Comparison of ENCODE assay signal across 10 mouse cellular contexts in genomic region chr8:72131901-72132300, GRCm38 (mm10). TPM values are rescaled to one million over a fixed set of nuclear protein-coding genes. Genes with fewer than 3 reads are reported as not detected.
DNase-seq lines count a peak whose midpoint lies in the region; ATAC-seq lines count a peak whose summit lies in the region.
"Had no signal": no experiment of that assay in that cellular context is flagged by ENCODE, and none has a peak within 500 bp of the region (broad histone marks: within the 10 kb centered on the region; RNA-seq: fewer than 3 reads in every experiment).

No protein-coding gene starts in this region.

- no peak overlapping the region for H3K4me2 ChIP-seq in heart, embryonic 15.5 days
- no peak overlapping the region for H3K4me2 ChIP-seq in neural tube, embryonic 13.5 days
- H3K4me2 ChIP-seq in neural tube, embryonic 15.5 days, result no peak overlapping the region
- H3K4me2 ChIP-seq in embryonic facial prominence, embryonic 14.5 days (ENCODE audit: low read depth, low read length), result no peak overlapping the region
- H3K4me2 ChIP-seq: embryonic facial prominence, embryonic 15.5 days had no signal

- H3K9ac ChIP-seq in heart, embryonic 15.5 days, result no peak overlapping the region
- H3K9ac ChIP-seq in neural tube, embryonic 13.5 days, result no peak overlapping the region
- no peak overlapping the region for H3K9ac ChIP-seq in neural tube, embryonic 15.5 days (replicated peaks)
- no peak overlapping the region for H3K9ac ChIP-seq in embryonic facial prominence, embryonic 14.5 days (ENCODE audit: low read depth, low read length)
- H3K9ac ChIP-seq: embryonic facial prominence, embryonic 15.5 days had no signal

- no peak for DNase-seq in heart, postnatal 25 days (ENCODE audit: low spot score)
- no peak for DNase-seq in embryonic facial prominence, embryonic 14.5 days (ENCODE audit: low spot score)
- DNase-seq in thymus, postnatal 14 days, result peak; percentile 24
- DNase-seq in embryo, embryonic 10 days (ENCODE audit: low spot score), result no peak

- no peaks in the 10 kb centered on the region for H3K27me3 ChIP-seq in heart, embryonic 15.5 days
- H3K27me3 ChIP-seq in neural tube, embryonic 13.5 days, result no peaks in the 10 kb centered on the region
- no peaks in the 10 kb centered on the region for H3K27me3 ChIP-seq in neural tube, embryonic 15.5 days (replicated peaks)
- H3K27me3 ChIP-seq in embryonic facial prominence, embryonic 14.5 days (replicated peaks; ENCODE audit: control insufficient read depth, insufficient read depth, low read length), result no peaks in the 10 kb centered on the region
- H3K27me3 ChIP-seq: embryonic facial prominence, embryonic 15.5 days had no signal

- H3K27ac ChIP-seq in heart, embryonic 15.5 days, result peak overlapping the region; percentile 54
- peak overlapping the region; percentile 33; the same call in 1 of the 2 replicates for H3K27ac ChIP-seq in neural tube, embryonic 13.5 days (replicated peaks)
- H3K27ac ChIP-seq in neural tube, embryonic 15.5 days (replicated peaks), result no peak overlapping the region
- H3K27ac ChIP-seq in embryonic facial prominence, embryonic 14.5 days (replicated peaks; ENCODE audit: low read depth, low read length), result peak overlapping the region; percentile 29; the same call in 1 of the 2 replicates
- H3K27ac ChIP-seq: embryonic facial prominence, embryonic 15.5 days had no signal

- intact Hi-C loops in heart, postnatal 25 days (cut with DNase I), result no loop called here

- H3K36me3 ChIP-seq in heart, embryonic 15.5 days, result no peaks in the 10 kb centered on the region
- H3K36me3 ChIP-seq in neural tube, embryonic 13.5 days, result no peaks in the 10 kb centered on the region
- no peaks in the 10 kb centered on the region for H3K36me3 ChIP-seq in neural tube, embryonic 15.5 days
- no peaks in the 10 kb centered on the region for H3K36me3 ChIP-seq in embryonic facial prominence, embryonic 14.5 days (ENCODE audit: control insufficient read depth, insufficient read depth, low read length)
- H3K36me3 ChIP-seq: embryonic facial prominence, embryonic 15.5 days had no signal

- 76% methylated on average over 2 of the region's 2 CpGs for WGBS in heart, embryonic 15.5 days
- 85% methylated on average over 2 of the region's 2 CpGs for WGBS in neural tube, embryonic 13.5 days
- 82% methylated on average over 2 of the region's 2 CpGs for WGBS in neural tube, embryonic 15.5 days
- WGBS in embryonic facial prominence, embryonic 14.5 days, result 61% methylated on average over 2 of the region's 2 CpGs

- H3K4me3 ChIP-seq in heart, embryonic 15.5 days, result no peak overlapping the region
- no peak overlapping the region for H3K4me3 ChIP-seq in neural tube, embryonic 13.5 days
- H3K4me3 ChIP-seq in neural tube, embryonic 15.5 days (replicated peaks), result no peak overlapping the region
- no peak overlapping the region for H3K4me3 ChIP-seq in embryonic facial prominence, embryonic 14.5 days (ENCODE audit: low read depth, low read length)
- H3K4me3 ChIP-seq: embryonic facial prominence, embryonic 15.5 days had no signal

- peaks cover 29% of the 10 kb centered on the region for H3K4me1 ChIP-seq in heart, embryonic 15.5 days (replicated peaks)
- peaks cover 18% of the 10 kb centered on the region for H3K4me1 ChIP-seq in neural tube, embryonic 13.5 days (replicated peaks)
- peaks cover 11% of the 10 kb centered on the region for H3K4me1 ChIP-seq in neural tube, embryonic 15.5 days
- H3K4me1 ChIP-seq in embryonic facial prominence, embryonic 14.5 days (ENCODE audit: control insufficient read depth, insufficient read depth, low read length), result peaks cover under 1% of the 10 kb centered on the region

- ATAC-seq in heart, embryonic 15.5 days (replicated peaks; ENCODE audit: insufficient number of reproducible peaks, insufficient read depth, low FRiP score, low read depth), result no peak
- no peak for ATAC-seq in neural tube, embryonic 13.5 days (ENCODE audit: low read depth)
- no peak for ATAC-seq in neural tube, embryonic 15.5 days (ENCODE audit: low FRiP score)
- no peak for ATAC-seq in embryonic facial prominence, embryonic 14.5 days (ENCODE audit: low read depth)
- ATAC-seq in frontal cortex, adult (ENCODE audit: low TSS enrichment), result no peak

- no peaks in the 10 kb centered on the region for H3K9me3 ChIP-seq in heart, embryonic 15.5 days (replicated peaks)
- H3K9me3 ChIP-seq in neural tube, embryonic 13.5 days, result no peaks in the 10 kb centered on the region
- no peaks in the 10 kb centered on the region for H3K9me3 ChIP-seq in neural tube, embryonic 15.5 days (replicated peaks)
- H3K9me3 ChIP-seq in embryonic facial prominence, embryonic 14.5 days (ENCODE audit: control insufficient read depth, low read length), result no peaks in the 10 kb centered on the region
- H3K9me3 ChIP-seq: embryonic facial prominence, embryonic 15.5 days had no signal

RNA-seq across cellular contexts. Expression of gene Tpm4, which starts 2.9 kb away (rescaled TPM):
- polyA plus RNA-seq in heart, embryonic 15.5 days (2015; fragmentation: Nextera tagmentation; extraction: Ambion mirVana), result 330 and 373 TPM in 2 replicates
- total RNA-seq in heart, postnatal 25 days (2021), result 100 to 1,000 TPM; 105 to 108 TPM
- 230 and 274 TPM in 2 replicates for polyA plus RNA-seq in neural tube, embryonic 13.5 days (2015; fragmentation: Nextera tagmentation; extraction: Ambion mirVana)
- polyA plus RNA-seq in neural tube, embryonic 15.5 days (2015; fragmentation: Nextera tagmentation; extraction: Ambion mirVana), result 156 and 231 TPM in 2 replicates
- 572 and 613 TPM in 2 replicates for polyA plus RNA-seq in embryonic facial prominence, embryonic 14.5 days (2014; fragmentation: Nextera tagmentation; extraction: Ambion mirVana)

RNA-seq across cellular contexts. Expression of gene Olfr374, which starts 25.1 kb away (rescaled TPM):
- not detected in 2 replicates for polyA plus RNA-seq in heart, embryonic 15.5 days (2015; fragmentation: Nextera tagmentation; extraction: Ambion mirVana)
- not detected for total RNA-seq in heart, postnatal 25 days (2021)
- polyA plus RNA-seq in neural tube, embryonic 13.5 days (2015; fragmentation: Nextera tagmentation; extraction: Ambion mirVana), result not detected in 2 replicates
- 0.03 TPM in 2 replicates for polyA plus RNA-seq in neural tube, embryonic 15.5 days (2015; fragmentation: Nextera tagmentation; extraction: Ambion mirVana)
- polyA plus RNA-seq in embryonic facial prominence, embryonic 14.5 days (2014; fragmentation: Nextera tagmentation; extraction: Ambion mirVana), result 0.03 and 0.17 TPM in 2 replicates

RNA-seq across cellular contexts. Expression of gene Rab8a, which starts 29.1 kb away (rescaled TPM):
- polyA plus RNA-seq in heart, embryonic 15.5 days (2015; fragmentation: Nextera tagmentation; extraction: Ambion mirVana), result 68.4 and 77.8 TPM in 2 replicates
- 10 to 100 TPM; 23.4 to 23.5 TPM for total RNA-seq in heart, postnatal 25 days (2021)
- 109 and 129 TPM in 2 replicates for polyA plus RNA-seq in neural tube, embryonic 13.5 days (2015; fragmentation: Nextera tagmentation; extraction: Ambion mirVana)
- polyA plus RNA-seq in neural tube, embryonic 15.5 days (2015; fragmentation: Nextera tagmentation; extraction: Ambion mirVana), result 76.7 and 96.5 TPM in 2 replicates
- 75.2 and 85.1 TPM in 2 replicates for polyA plus RNA-seq in embryonic facial prominence, embryonic 14.5 days (2014; fragmentation: Nextera tagmentation; extraction: Ambion mirVana)

RNA-seq across cellular contexts. Expression of gene Olfr373, which starts 48.9 kb away (rescaled TPM):
- polyA plus RNA-seq in heart, embryonic 15.5 days (2015; fragmentation: Nextera tagmentation; extraction: Ambion mirVana), result not detected in 2 replicates
- not detected for total RNA-seq in heart, postnatal 25 days (2021)
- not detected in 2 replicates for polyA plus RNA-seq in neural tube, embryonic 13.5 days (2015; fragmentation: Nextera tagmentation; extraction: Ambion mirVana)
- polyA plus RNA-seq in neural tube, embryonic 15.5 days (2015; fragmentation: Nextera tagmentation; extraction: Ambion mirVana), result 0.04 TPM in 1 of 2 replicates, not detected in the other
- not detected in 2 replicates for polyA plus RNA-seq in embryonic facial prominence, embryonic 14.5 days (2014; fragmentation: Nextera tagmentation; extraction: Ambion mirVana)
- total RNA-seq: left cerebral cortex, adult 8-10 months had no signal

RNA-seq across cellular contexts. Expression of gene Hsh2d, which starts 57.5 kb away (rescaled TPM):
- polyA plus RNA-seq in heart, embryonic 15.5 days (2015; fragmentation: Nextera tagmentation; extraction: Ambion mirVana), result 0.20 and 0.27 TPM in 2 replicates
- total RNA-seq in heart, postnatal 25 days (2021), result not detected
- polyA plus RNA-seq in neural tube, embryonic 13.5 days (2015; fragmentation: Nextera tagmentation; extraction: Ambion mirVana), result not detected in 2 replicates
- polyA plus RNA-seq in neural tube, embryonic 15.5 days (2015; fragmentation: Nextera tagmentation; extraction: Ambion mirVana), result 0.70 TPM in 1 of 2 replicates, not detected in the other
- polyA plus RNA-seq in embryonic facial prominence, embryonic 14.5 days (2014; fragmentation: Nextera tagmentation; extraction: Ambion mirVana), result 0.08 TPM in 1 of 2 replicates, not detected in the other
- total RNA-seq: left cerebral cortex, adult 8-10 months had no signal
- polyA plus RNA-seq: embryonic facial prominence, embryonic 15.5 days had no signal
